Mouse (Mus musculus): Measurements from ENCODE around the gene Cldn18.

GRCm38 (mm10) chr9:99645416-99645815 is 71.7 kb downstream of the Cldn18 start:
- no peak for TF ChIP-seq EP300 (IDR thresholded peaks at IDR 0.05; ENCODE audit: low read depth in 1 of 2, low read length in 2 of 2)
- no peak for TF ChIP-seq TCF12 (IDR thresholded peaks at IDR 0.05; ENCODE audit: low read depth, low read length)
- TF ChIP-seq CTCF (IDR thresholded peaks at IDR 0.05 in 2 of 3, conservative IDR thresholded peaks at IDR 0.05 in 1 of 3; ENCODE audit: control insufficient read depth in 1 of 3, insufficient read depth in 1 of 3, low read depth in 2 of 3, low read length in 3 of 3, poor library complexity in 1 of 3, severe bottlenecking in 1 of 3) = no peak
- no peak for TF ChIP-seq USF1 (IDR thresholded peaks at IDR 0.05; ENCODE audit: low read depth, low read length)
- TF ChIP-seq USF2 (IDR thresholded peaks at IDR 0.05; ENCODE audit: borderline replicate concordance in 1 of 2, insufficient read depth in 1 of 2, low read depth in 1 of 2, low read length in 2 of 2) = no peak
- TF ChIP-seq POLR2A (IDR thresholded peaks at IDR 0.05; ENCODE audit: control insufficient read depth in 1 of 2, insufficient read depth in 1 of 2, low read depth in 1 of 2, low read length in 2 of 2, poor library complexity in 1 of 2) = no peak
- TF ChIP-seq TAL1 (IDR thresholded peaks at IDR 0.05; ENCODE audit: low read length) = no peak
- TF ChIP-seq ZKSCAN1 (IDR thresholded peaks at IDR 0.05; ENCODE audit: low read depth, low read length) = no peak
